Mouse (Mus musculus): ENCODE measurements at regions not wholly inside any gene's neighbourhood (a gene's known extent, or its start where the extent isn't known, plus 50 kb on each side); places are given as distances from the start of the nearest gene placed in this dataset.

- no peak overlapping the region for H3K9ac ChIP-seq (ENCODE audit: low read depth, low read length)
- H3K4me3 ChIP-seq (ENCODE audit: low read depth, low read length) = no peak overlapping the region
- no peak for ATAC-seq
- WGBS = 68% methylated on average over 6 of the region's 6 CpGs
- TF ChIP-seq CTCF (IDR thresholded peaks at IDR 0.05; ENCODE audit: low read depth) = no peak
- no peaks in the 10 kb centered on the region for H3K36me3 ChIP-seq (ENCODE audit: control insufficient read depth, insufficient read depth)
- H3K4me2 ChIP-seq (replicated peaks; ENCODE audit: low read depth) = no peak overlapping the region
- H3K27me3 ChIP-seq (replicated peaks; ENCODE audit: control insufficient read depth, insufficient read depth, low read length) = no peaks in the 10 kb centered on the region
- H3K9me3 ChIP-seq (ENCODE audit: control insufficient read depth) = no peaks in the 10 kb centered on the region
- no peaks in the 10 kb centered on the region for H3K4me1 ChIP-seq (replicated peaks; ENCODE audit: control insufficient read depth, insufficient read depth, low read length)
- H3K27ac ChIP-seq (ENCODE audit: low read depth, low read length) = no peak overlapping the region
Observed at GRCm38 (mm10) chr1:77227800-77228199, 287.1 kb downstream of the Epha4 start.

GRCm38 (mm10) chr1:77229561-77229960 lies 285.3 kb downstream of the Epha4 start:
- H3K4me1 ChIP-seq (replicated peaks; ENCODE audit: control insufficient read depth, insufficient read depth, low read length) = no peaks in the 10 kb centered on the region
- no peak overlapping the region for H3K4me2 ChIP-seq (replicated peaks; ENCODE audit: low read depth)
- WGBS = 88% methylated on average over 4 of the region's 4 CpGs
- TF ChIP-seq CTCF (IDR thresholded peaks at IDR 0.05; ENCODE audit: low read depth) = no peak
- H3K4me3 ChIP-seq (ENCODE audit: low read depth, low read length) = no peak overlapping the region
- ATAC-seq = no peak
- H3K27me3 ChIP-seq (replicated peaks; ENCODE audit: control insufficient read depth, insufficient read depth, low read length) = no peaks in the 10 kb centered on the region
- no peak overlapping the region for H3K9ac ChIP-seq (ENCODE audit: low read depth, low read length)
- no peaks in the 10 kb centered on the region for H3K9me3 ChIP-seq (ENCODE audit: control insufficient read depth)
- H3K27ac ChIP-seq (ENCODE audit: low read depth, low read length) = no peak overlapping the region
- H3K36me3 ChIP-seq (ENCODE audit: control insufficient read depth, insufficient read depth) = no peaks in the 10 kb centered on the region

- H3K4me3 ChIP-seq (ENCODE audit: low read depth, low read length) = no peak overlapping the region
- H3K36me3 ChIP-seq (ENCODE audit: control insufficient read depth, insufficient read depth) = no peaks in the 10 kb centered on the region
- no peak for ATAC-seq
- no peaks in the 10 kb centered on the region for H3K27me3 ChIP-seq (replicated peaks; ENCODE audit: control insufficient read depth, insufficient read depth, low read length)
- no peak overlapping the region for H3K4me2 ChIP-seq (replicated peaks; ENCODE audit: low read depth)
- WGBS = 76% methylated on average over 4 of the region's 4 CpGs
- no peaks in the 10 kb centered on the region for H3K9me3 ChIP-seq (ENCODE audit: control insufficient read depth)
- TF ChIP-seq CTCF (IDR thresholded peaks at IDR 0.05; ENCODE audit: low read depth) = no peak
- H3K27ac ChIP-seq (ENCODE audit: low read depth, low read length) = no peak overlapping the region
- no peaks in the 10 kb centered on the region for H3K4me1 ChIP-seq (replicated peaks; ENCODE audit: control insufficient read depth, insufficient read depth, low read length)
- H3K9ac ChIP-seq (ENCODE audit: low read depth, low read length) = no peak overlapping the region
Observed at GRCm38 (mm10) chr1:77233010-77233409, 281.9 kb downstream of the Epha4 start.

DNA sequence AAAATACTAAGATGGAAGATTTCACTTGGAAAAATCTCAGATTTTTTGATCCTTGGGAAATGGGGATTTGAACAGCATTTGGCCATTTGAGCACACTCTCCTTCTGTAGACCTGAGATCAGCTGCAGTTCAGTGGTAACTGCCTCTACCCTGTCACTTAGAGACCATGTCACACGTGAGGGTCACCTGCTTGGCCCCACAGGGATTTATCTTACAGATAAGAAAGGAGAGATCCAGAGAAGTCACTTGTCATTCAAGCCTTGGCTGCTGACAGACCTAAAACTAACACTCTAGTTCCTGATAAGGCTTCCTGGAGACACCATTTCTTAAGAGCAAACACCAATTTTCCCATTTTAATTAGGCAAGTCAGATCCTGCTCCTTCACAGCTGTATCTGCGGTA lies 270.2 kb downstream of the Epha4 start:
- TF ChIP-seq CTCF (IDR thresholded peaks at IDR 0.05; ENCODE audit: low read depth) = no peak
- H3K27ac ChIP-seq (ENCODE audit: low read depth, low read length) = no peak overlapping the region
- no peaks in the 10 kb centered on the region for H3K4me1 ChIP-seq (replicated peaks; ENCODE audit: control insufficient read depth, insufficient read depth, low read length)
- H3K27me3 ChIP-seq (replicated peaks; ENCODE audit: control insufficient read depth, insufficient read depth, low read length) = no peaks in the 10 kb centered on the region
- no peak overlapping the region for H3K4me3 ChIP-seq (ENCODE audit: low read depth, low read length)
- ATAC-seq = no peak
- WGBS = 12% methylated on average over 2 of the region's 2 CpGs
- H3K9me3 ChIP-seq (ENCODE audit: control insufficient read depth) = no peaks in the 10 kb centered on the region
- H3K4me2 ChIP-seq (replicated peaks; ENCODE audit: low read depth) = no peak overlapping the region
- H3K36me3 ChIP-seq (ENCODE audit: control insufficient read depth, insufficient read depth) = no peaks in the 10 kb centered on the region
- no peak overlapping the region for H3K9ac ChIP-seq (ENCODE audit: low read depth, low read length)

DNA sequence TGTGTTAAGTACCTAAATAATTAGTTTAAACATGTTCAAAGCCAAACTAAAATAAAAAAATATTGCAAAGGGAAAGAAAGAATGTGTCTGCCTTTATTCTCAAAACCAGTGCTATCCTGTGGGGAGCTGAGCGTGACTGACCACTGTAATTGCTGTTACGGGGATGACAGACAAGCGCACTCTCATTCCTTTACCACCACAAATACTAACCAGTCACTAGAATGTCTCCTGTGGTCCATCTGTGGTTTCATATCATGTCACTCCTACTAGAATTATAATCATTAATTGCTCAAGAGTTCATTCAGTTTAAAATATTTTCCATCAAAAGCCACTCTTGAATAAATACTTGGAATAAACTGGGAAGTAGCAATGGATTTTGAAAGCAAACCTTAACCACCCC lies 268.8 kb downstream of the Epha4 start:
- H3K9ac ChIP-seq (ENCODE audit: low read depth, low read length) = no peak overlapping the region
- TF ChIP-seq CTCF (IDR thresholded peaks at IDR 0.05; ENCODE audit: low read depth) = no peak
- no peak overlapping the region for H3K4me2 ChIP-seq (replicated peaks; ENCODE audit: low read depth)
- ATAC-seq = no peak
- H3K36me3 ChIP-seq (ENCODE audit: control insufficient read depth, insufficient read depth) = no peaks in the 10 kb centered on the region
- no peak overlapping the region for H3K27ac ChIP-seq (ENCODE audit: low read depth, low read length)
- H3K4me1 ChIP-seq (replicated peaks; ENCODE audit: control insufficient read depth, insufficient read depth, low read length) = no peaks in the 10 kb centered on the region
- no peak overlapping the region for H3K4me3 ChIP-seq (ENCODE audit: low read depth, low read length)
- no peaks in the 10 kb centered on the region for H3K27me3 ChIP-seq (replicated peaks; ENCODE audit: control insufficient read depth, insufficient read depth, low read length)
- WGBS = 93% methylated on average over 3 of the region's 3 CpGs
- no peaks in the 10 kb centered on the region for H3K9me3 ChIP-seq (ENCODE audit: control insufficient read depth)

DNA sequence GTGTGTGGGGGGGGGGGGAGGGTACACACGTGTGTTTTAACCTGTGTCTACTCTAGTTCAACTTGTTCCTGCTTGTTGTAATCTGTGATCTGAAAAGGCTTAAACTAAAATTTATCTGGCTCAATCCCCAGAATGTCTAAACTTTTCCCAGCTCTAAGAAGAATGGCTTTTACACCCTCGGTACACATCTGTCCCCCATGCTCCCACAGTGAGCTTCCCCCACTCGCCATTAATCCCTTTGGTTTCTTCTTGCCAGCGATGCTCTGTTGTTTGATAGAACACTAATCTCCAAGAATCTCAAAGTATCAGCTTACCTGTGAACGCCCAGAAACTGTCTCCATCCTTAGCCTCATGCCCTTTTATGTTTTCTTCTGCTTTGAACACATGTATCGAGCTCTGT lies 260.6 kb downstream of the Epha4 start:
- H3K9ac ChIP-seq (ENCODE audit: low read depth, low read length) = no peak overlapping the region
- no peak overlapping the region for H3K4me3 ChIP-seq (ENCODE audit: low read depth, low read length)
- H3K4me2 ChIP-seq (replicated peaks; ENCODE audit: low read depth) = no peak overlapping the region
- H3K27ac ChIP-seq (ENCODE audit: low read depth, low read length) = no peak overlapping the region
- H3K9me3 ChIP-seq (ENCODE audit: control insufficient read depth) = no peaks in the 10 kb centered on the region
- no peaks in the 10 kb centered on the region for H3K4me1 ChIP-seq (replicated peaks; ENCODE audit: control insufficient read depth, insufficient read depth, low read length)
- no peaks in the 10 kb centered on the region for H3K27me3 ChIP-seq (replicated peaks; ENCODE audit: control insufficient read depth, insufficient read depth, low read length)
- WGBS = 75% methylated on average over 6 of the region's 6 CpGs
- TF ChIP-seq CTCF (IDR thresholded peaks at IDR 0.05; ENCODE audit: low read depth) = no peak
- ATAC-seq = no peak
- H3K36me3 ChIP-seq (ENCODE audit: control insufficient read depth, insufficient read depth) = no peaks in the 10 kb centered on the region
